Mouse (Mus musculus): ENCODE data around the gene Tmprss9. TPM values are rescaled to one million over a fixed set of nuclear protein-coding genes. Genes with fewer than 3 reads are reported as not detected.
A peak's percentile ranks its signal among the peaks of the same experiment; 100 is the strongest.

Gene Tmprss9
- 0.08 and 0.10 TPM in 2 replicates for polyA plus RNA-seq (2014; fragmentation: Nextera tagmentation; extraction: Ambion mirVana)

- no peak for ATAC-seq (ENCODE audit: low FRiP score, low TSS enrichment)
- 30% methylated on average over 9 of the region's 9 CpGs for WGBS
- H3K27ac ChIP-seq (ENCODE audit: low read depth, low read length), result no peak within 1 kb of the TSS
- no peak within 1 kb of the TSS for H3K4me3 ChIP-seq (ENCODE audit: low read length)
- peaks cover 5% of the 10 kb centered on the region; the same call in 1 of the 2 replicates for H3K27me3 ChIP-seq (ENCODE audit: control insufficient read depth, insufficient read depth, low read length)
- H3K9me3 ChIP-seq (ENCODE audit: control insufficient read depth, low read length), result no peaks in the 10 kb centered on the region
- no peaks in the 10 kb centered on the region for H3K4me1 ChIP-seq (ENCODE audit: control insufficient read depth, insufficient read depth, low read length)
- peaks cover 18% of the 10 kb centered on the region for H3K36me3 ChIP-seq (ENCODE audit: control insufficient read depth, insufficient read depth, low read length)
- H3K9ac ChIP-seq (ENCODE audit: low read depth, low read length), result no peak within 1 kb of the TSS; the same call in 1 of the 2 replicates
- H3K4me2 ChIP-seq (replicated peaks; ENCODE audit: low read depth, low read length), result no peak within 1 kb of the TSS
Measured at GRCm38 (mm10) chr10:80871581-80871980, at the start of gene Tmprss9. TSS of gene Tmprss9 (plus strand) at chr10:80871848.

GRCm38 (mm10) chr10:80821991-80822390 is 49.7 kb upstream of the Tmprss9 start:
- Histone ChIP-seq H3K4me1 (ENCODE audit: control insufficient read depth, insufficient read depth, low read length) (no peaks in the 10 kb centered on the region), H3K27ac (ENCODE audit: low read depth, low read length) (no peak overlapping the region), H3K9me3 (ENCODE audit: control insufficient read depth, low read length) (no peaks in the 10 kb centered on the region), H3K27me3 (ENCODE audit: control insufficient read depth, insufficient read depth, low read length) (no peaks in the 10 kb centered on the region), H3K4me3 (ENCODE audit: low read length) (no peak overlapping the region), H3K36me3 (ENCODE audit: control insufficient read depth, insufficient read depth, low read length) (no peaks in the 10 kb centered on the region), H3K4me2 (replicated peaks; ENCODE audit: low read depth, low read length) (no peak overlapping the region), H3K9ac (ENCODE audit: low read depth, low read length) (no peak overlapping the region)
- WGBS, result 41% methylated on average over 2 of the region's 2 CpGs
- ATAC-seq (ENCODE audit: low FRiP score, low TSS enrichment), result no peak

GRCm38 (mm10) chr10:80822528-80822927 is 49.1 kb upstream of the Tmprss9 start:
- no peak overlapping the region for H3K4me2 ChIP-seq (replicated peaks; ENCODE audit: low read depth, low read length)
- peaks cover 1% of the 10 kb centered on the region; the same call in 1 of the 2 replicates for H3K4me1 ChIP-seq (ENCODE audit: control insufficient read depth, insufficient read depth, low read length)
- no peaks in the 10 kb centered on the region for H3K36me3 ChIP-seq (ENCODE audit: control insufficient read depth, insufficient read depth, low read length)
- 90% methylated on average over 5 of the region's 5 CpGs for WGBS
- H3K27ac ChIP-seq (ENCODE audit: low read depth, low read length), result no peak overlapping the region
- no peak for ATAC-seq (ENCODE audit: low FRiP score, low TSS enrichment)
- H3K27me3 ChIP-seq (ENCODE audit: control insufficient read depth, insufficient read depth, low read length), result no peaks in the 10 kb centered on the region
- H3K9ac ChIP-seq (ENCODE audit: low read depth, low read length), result no peak overlapping the region
- no peak overlapping the region for H3K4me3 ChIP-seq (ENCODE audit: low read length)
- no peaks in the 10 kb centered on the region for H3K9me3 ChIP-seq (ENCODE audit: control insufficient read depth, low read length)

GRCm38 (mm10) chr10:80823316-80823715 is 48.3 kb upstream of the Tmprss9 start:
- Histone ChIP-seq H3K4me2 (replicated peaks; ENCODE audit: low read depth, low read length) (no peak overlapping the region), H3K27ac (ENCODE audit: low read depth, low read length) (no peak overlapping the region), H3K9me3 (ENCODE audit: control insufficient read depth, low read length) (no peaks in the 10 kb centered on the region), H3K27me3 (ENCODE audit: control insufficient read depth, insufficient read depth, low read length) (no peaks in the 10 kb centered on the region), H3K36me3 (ENCODE audit: control insufficient read depth, insufficient read depth, low read length) (peaks cover under 1% of the 10 kb centered on the region; the same call in 1 of the 2 replicates), H3K4me1 (ENCODE audit: control insufficient read depth, insufficient read depth, low read length) (peaks cover 5% of the 10 kb centered on the region; the same call in 1 of the 2 replicates), H3K4me3 (ENCODE audit: low read length) (no peak overlapping the region), H3K9ac (ENCODE audit: low read depth, low read length) (no peak overlapping the region)
- 93% methylated on average over 1 of the region's 1 CpGs for WGBS
- ATAC-seq (ENCODE audit: low FRiP score, low TSS enrichment), result no peak

- Histone ChIP-seq H3K4me1 (ENCODE audit: control insufficient read depth, insufficient read depth, low read length) (peaks cover 5% of the 10 kb centered on the region; the same call in 1 of the 2 replicates), H3K9ac (ENCODE audit: low read depth, low read length) (no peak overlapping the region), H3K4me2 (replicated peaks; ENCODE audit: low read depth, low read length) (no peak overlapping the region), H3K9me3 (ENCODE audit: control insufficient read depth, low read length) (no peaks in the 10 kb centered on the region), H3K27me3 (ENCODE audit: control insufficient read depth, insufficient read depth, low read length) (no peaks in the 10 kb centered on the region), H3K36me3 (ENCODE audit: control insufficient read depth, insufficient read depth, low read length) (peaks cover 5% of the 10 kb centered on the region; the same call in 1 of the 2 replicates), H3K4me3 (ENCODE audit: low read length) (no peak overlapping the region), H3K27ac (ENCODE audit: low read depth, low read length) (no peak overlapping the region)
- 45% methylated on average over 8 of the region's 8 CpGs for WGBS
- no peak for ATAC-seq (ENCODE audit: low FRiP score, low TSS enrichment)
Measured at GRCm38 (mm10) chr10:80823847-80824643, 47.6 kb upstream of the Tmprss9 start.

GRCm38 (mm10) chr10:80824827-80825226 is 46.8 kb upstream of the Tmprss9 start:
- no peak for ATAC-seq (ENCODE audit: low FRiP score, low TSS enrichment)
- no peak overlapping the region for H3K27ac ChIP-seq (ENCODE audit: low read depth, low read length)
- H3K27me3 ChIP-seq (ENCODE audit: control insufficient read depth, insufficient read depth, low read length), result no peaks in the 10 kb centered on the region
- peaks cover 13% of the 10 kb centered on the region for H3K36me3 ChIP-seq (ENCODE audit: control insufficient read depth, insufficient read depth, low read length)
- 68% methylated on average over 2 of the region's 2 CpGs for WGBS
- H3K9ac ChIP-seq (ENCODE audit: low read depth, low read length), result no peak overlapping the region
- no peak overlapping the region for H3K4me3 ChIP-seq (ENCODE audit: low read length)
- H3K4me1 ChIP-seq (ENCODE audit: control insufficient read depth, insufficient read depth, low read length), result peaks cover 8% of the 10 kb centered on the region; the same call in 1 of the 2 replicates
- no peak overlapping the region for H3K4me2 ChIP-seq (replicated peaks; ENCODE audit: low read depth, low read length)
- no peaks in the 10 kb centered on the region for H3K9me3 ChIP-seq (ENCODE audit: control insufficient read depth, low read length)

GRCm38 (mm10) chr10:80826151-80827062 is 45.2 kb upstream of the Tmprss9 start, which contains the start of gene Oaz1:
TSS of gene Oaz1 (plus strand) at chr10:80826656.
- peak; percentile 96 for ATAC-seq (ENCODE audit: low FRiP score, low TSS enrichment)
- peak within 1 kb of the TSS; percentile 92 for H3K9ac ChIP-seq (ENCODE audit: low read depth, low read length)
- peak within 1 kb of the TSS; percentile 97 for H3K4me2 ChIP-seq (replicated peaks; ENCODE audit: low read depth, low read length)
- peaks cover 18% of the 10 kb centered on the region for H3K4me1 ChIP-seq (ENCODE audit: control insufficient read depth, insufficient read depth, low read length)
- no peaks in the 10 kb centered on the region for H3K27me3 ChIP-seq (ENCODE audit: control insufficient read depth, insufficient read depth, low read length)
- WGBS, result under 1% methylated on average over 74 of the region's 82 CpGs
- no peaks in the 10 kb centered on the region for H3K9me3 ChIP-seq (ENCODE audit: control insufficient read depth, low read length)
- H3K27ac ChIP-seq (ENCODE audit: low read depth, low read length), result peak within 1 kb of the TSS; percentile 79
- peaks cover 19% of the 10 kb centered on the region for H3K36me3 ChIP-seq (ENCODE audit: control insufficient read depth, insufficient read depth, low read length)
- H3K4me3 ChIP-seq (ENCODE audit: low read length), result peak within 1 kb of the TSS; percentile 71

- Histone ChIP-seq H3K27ac (ENCODE audit: low read depth, low read length) (peak overlapping the region; percentile 79; the same call in 1 of the 2 replicates), H3K27me3 (ENCODE audit: control insufficient read depth, insufficient read depth, low read length) (no peaks in the 10 kb centered on the region), H3K9ac (ENCODE audit: low read depth, low read length) (peak overlapping the region; percentile 92), H3K4me2 (replicated peaks; ENCODE audit: low read depth, low read length) (peak overlapping the region; percentile 97), H3K4me3 (ENCODE audit: low read length) (peak overlapping the region; percentile 71), H3K4me1 (ENCODE audit: control insufficient read depth, insufficient read depth, low read length) (peaks cover 18% of the 10 kb centered on the region), H3K36me3 (ENCODE audit: control insufficient read depth, insufficient read depth, low read length) (peaks cover 19% of the 10 kb centered on the region), H3K9me3 (ENCODE audit: control insufficient read depth, low read length) (no peaks in the 10 kb centered on the region)
- WGBS, result 5% methylated on average over 29 of the region's 29 CpGs
- no peak for ATAC-seq (ENCODE audit: low FRiP score, low TSS enrichment)
Measured at GRCm38 (mm10) chr10:80827063-80827869, 44.4 kb upstream of the Tmprss9 start.
